Mouse (Mus musculus): Measurements from ENCODE around the gene Fgf15.

GRCm38 (mm10) chr7:144914948-144915750 is 18.8 kb downstream of the Fgf15 start, which contains the start of gene LTO1:
- peak; percentile 43; the same call in 1 of the 2 replicates for TF ChIP-seq POLR2AphosphoS2 (IDR thresholded peaks at IDR 0.05; ENCODE audit: low read length)
- TF ChIP-seq MYB (IDR thresholded peaks at IDR 0.05; ENCODE audit: low read depth, low read length), result no peak; the same call in 1 of the 2 replicates
- no peak for TF ChIP-seq JUND (IDR thresholded peaks at IDR 0.05; ENCODE audit: low read depth, low read length)
- TF ChIP-seq EP300 (IDR thresholded peaks at IDR 0.05; ENCODE audit: low read depth in 1 of 2, low read length in 2 of 2), result no peak
- peak; percentile 23; the same call in 1 of the 2 replicates for TF ChIP-seq USF1 (IDR thresholded peaks at IDR 0.05; ENCODE audit: low read depth, low read length)
- no peak for TF ChIP-seq BHLHE40 (IDR thresholded peaks at IDR 0.05; ENCODE audit: borderline replicate concordance, low read depth, low read length)
